Mouse (Mus musculus) heart, postnatal 25 days (tissue): ENCODE measurements around the gene Cdkn3. TPM values are rescaled to one million over a fixed set of nuclear protein-coding genes. Genes with fewer than 3 reads are reported as not detected.
"Not testable (repeated sequence)": the region's sequence is repeated elsewhere in the genome, so short reads cannot be mapped to it uniquely, and the experiment has no call there.

ENCODE experiments used
- DNase-seq: peaks from one replicate; pipeline ENCODE4 v3.0.0; 2022; ENCODE audit warnings: low spot score
- intact Hi-C: fragments of 180-260 bp; cut with DNase I; formaldehyde crosslinking; loops from one replicate; pipeline ENCODE4 v1.15.1; 2025
- total RNA-seq, 2 experiments: library from RNA; stranded (reverse); gene quantifications; 2 replicates each; pipeline ENCODE4 v1.2.3; 2021

Gene Cdkn3
- 1 to 10 TPM in 1 of 2 experiments, under 1 TPM in 1; 0.83 to 1.2 TPM for total RNA-seq

- intact Hi-C loops = no loop called here
- DNase-seq = peak; percentile 91
Observed at GRCm38 (mm10) chr14:46760355-46761029, at the start of gene Cdkn3. Cdkn3 (plus strand) TSS chr14:46760541.

GRCm38 (mm10) chr14:46718483-46718922, 41.8 kb upstream of the Cdkn3 start:
- DNase-seq = no peak
- intact Hi-C loops = no loop called here

DNA sequence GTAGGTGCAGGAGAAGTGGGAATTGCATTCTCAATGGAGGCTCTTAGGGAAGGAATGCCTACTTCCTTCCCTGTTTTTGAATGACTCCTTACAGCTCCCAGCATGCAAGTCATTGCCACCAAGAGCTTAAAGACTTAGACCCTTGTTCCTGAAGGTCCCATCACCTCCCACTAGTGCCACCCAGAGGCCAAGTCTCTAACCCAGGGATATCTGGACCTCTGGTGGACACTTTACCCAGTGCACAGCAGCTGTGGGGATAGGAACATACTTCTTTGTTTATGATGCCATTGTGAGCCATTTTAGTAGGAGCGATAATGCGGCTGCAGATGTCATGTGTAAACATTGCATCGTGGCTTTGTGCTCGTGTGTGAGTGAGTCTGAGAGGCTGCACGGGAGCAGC, 38.3 kb upstream of the Cdkn3 start:
- intact Hi-C loops = loop anchor here (2.0 to 10.0 kb wide), 3 partner anchors 157 to 847 kb away; no protein-coding TSS in a partner anchor
- DNase-seq = peak; percentile 12

DNA sequence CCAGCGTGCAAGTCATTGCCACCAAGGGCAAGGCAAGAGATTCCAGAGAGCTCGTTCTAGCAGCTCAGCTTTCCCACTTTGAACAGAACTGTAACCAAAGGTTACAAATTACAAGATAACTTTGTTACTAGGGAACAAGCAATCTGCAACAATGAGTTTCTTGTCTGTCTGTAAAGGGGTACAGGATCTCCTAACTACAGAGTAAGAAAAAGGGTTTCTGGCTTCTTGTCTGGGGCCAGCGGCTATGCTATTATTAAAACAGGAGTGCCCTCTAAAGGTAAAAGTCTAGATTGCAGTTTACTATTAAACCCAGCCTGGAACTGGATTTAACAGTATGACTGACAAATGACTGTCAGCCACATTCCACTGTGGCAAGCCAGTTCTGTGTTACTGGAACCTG, 36.5 kb upstream of the Cdkn3 start:
- DNase-seq = no peak

GRCm38 (mm10) chr14:46724941-46725340, 35.4 kb upstream of the Cdkn3 start:
- no peak for DNase-seq
- intact Hi-C loops = loop anchor here (1.0 to 10.0 kb wide), 3 partner anchors 340 to 850 kb away; no protein-coding TSS in a partner anchor

More for the DNA sequence above, 36.5 kb upstream of the Cdkn3 start:
- intact Hi-C loops = loop anchor here (1.0 to 10.0 kb wide), 4 partner anchors 159 to 849 kb away; no protein-coding TSS in a partner anchor

- DNase-seq = no peak
- intact Hi-C loops = loop anchor here (2.0 to 10.0 kb wide), 3 partner anchors 341 to 957 kb away; no protein-coding TSS in a partner anchor
Observed at GRCm38 (mm10) chr14:46725743-46726142, 34.6 kb upstream of the Cdkn3 start.

DNA sequence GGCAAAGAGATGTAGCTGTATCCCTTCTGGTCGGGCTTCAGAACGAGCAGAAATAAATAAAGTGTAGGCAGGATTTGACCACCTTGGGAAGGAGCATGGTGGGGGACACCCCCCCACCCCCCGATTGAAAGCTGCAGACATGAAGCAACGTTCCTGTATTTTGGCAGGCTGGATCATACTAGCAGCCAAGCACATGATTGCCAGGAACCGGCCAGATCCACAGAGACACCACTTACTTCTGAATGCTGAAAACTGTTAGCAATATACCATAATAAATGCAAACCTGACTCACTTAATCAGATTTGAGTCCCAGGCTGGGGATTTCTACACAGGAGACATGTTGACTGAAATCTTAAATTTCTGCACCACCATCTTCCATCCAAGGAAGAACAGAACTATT, 26.1 kb upstream of the Cdkn3 start:
- DNase-seq = no peak
- intact Hi-C loops = no loop called here

DNA sequence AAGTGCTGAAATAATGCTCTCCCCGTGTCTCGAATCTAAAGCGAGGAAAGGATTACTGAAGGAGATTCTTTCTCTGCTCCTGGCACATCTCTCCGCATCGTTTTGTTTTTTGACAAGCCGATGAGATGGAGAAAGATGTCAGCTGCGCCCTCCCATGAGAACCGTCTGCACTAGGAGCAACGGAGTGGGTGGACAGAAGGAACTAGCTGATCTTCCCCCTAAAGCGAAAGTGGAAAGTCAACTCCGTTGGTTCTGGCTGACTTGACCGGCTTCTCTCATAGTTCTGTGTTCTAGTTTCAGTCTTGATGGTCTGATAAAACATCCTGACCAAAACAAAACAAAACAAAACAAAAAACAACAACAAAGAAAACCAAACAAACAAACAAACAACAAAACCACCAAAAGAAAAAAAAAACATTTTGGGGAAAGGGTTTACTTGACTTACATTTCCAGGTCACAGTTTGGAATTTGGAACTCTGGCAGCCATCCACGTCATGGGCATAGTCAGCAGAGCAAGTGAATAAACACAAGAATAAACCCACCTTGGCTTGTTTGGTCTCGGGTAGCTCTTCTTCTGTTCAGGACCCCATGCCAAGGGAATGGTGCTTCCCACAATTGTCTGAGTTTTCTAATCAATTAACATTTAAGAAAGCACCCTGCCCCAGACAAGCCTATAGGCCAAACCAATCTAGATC, 25.4 kb upstream of the Cdkn3 start:
- intact Hi-C loops = no loop called here
- DNase-seq = no peak

GRCm38 (mm10) chr14:46736366-46736765, 24.0 kb upstream of the Cdkn3 start:
- intact Hi-C loops = no loop called here
- no peak for DNase-seq

DNA sequence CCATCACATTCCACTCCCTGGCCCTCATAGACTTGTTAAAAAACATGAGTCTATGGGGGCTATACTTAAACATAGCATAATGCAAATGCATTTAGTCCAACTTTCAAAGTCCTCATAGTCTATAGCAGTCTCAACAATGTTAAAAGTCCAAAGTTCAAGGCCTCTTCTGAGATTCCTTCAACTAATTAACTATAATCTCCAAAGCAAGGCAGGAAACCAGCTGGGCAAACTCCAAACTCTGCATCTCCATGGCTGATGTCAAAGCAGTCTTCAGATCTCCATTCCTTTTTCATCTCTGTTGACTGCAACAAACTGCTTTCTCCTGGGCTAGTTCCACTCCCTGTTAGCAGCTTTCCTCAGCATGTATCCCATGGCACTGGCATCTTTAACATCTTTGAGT, 23.0 kb upstream of the Cdkn3 start:
- intact Hi-C loops, DNase-seq: not testable (repeated sequence)

DNA sequence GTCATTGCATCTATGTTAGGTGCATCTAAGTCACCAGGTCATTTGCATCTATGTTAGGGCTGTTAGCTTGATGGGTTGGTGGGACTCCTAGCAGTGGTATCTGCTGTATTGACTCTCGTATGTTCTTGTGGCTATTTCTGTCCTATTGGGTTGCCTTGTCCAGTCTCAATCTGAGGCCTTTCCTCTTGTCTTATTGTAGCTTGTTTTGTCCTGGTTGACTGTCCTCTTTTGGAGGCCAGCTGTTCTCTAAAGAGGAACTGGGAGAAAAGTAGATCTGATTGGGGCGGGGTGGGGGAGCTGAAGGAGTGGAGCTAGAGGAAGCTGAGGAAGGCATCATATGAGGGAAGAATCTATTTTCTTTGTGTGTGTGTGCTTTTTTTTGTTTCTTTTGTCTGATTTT, 17.7 kb upstream of the Cdkn3 start:
- no peak for DNase-seq
- intact Hi-C loops = no loop called here

DNA sequence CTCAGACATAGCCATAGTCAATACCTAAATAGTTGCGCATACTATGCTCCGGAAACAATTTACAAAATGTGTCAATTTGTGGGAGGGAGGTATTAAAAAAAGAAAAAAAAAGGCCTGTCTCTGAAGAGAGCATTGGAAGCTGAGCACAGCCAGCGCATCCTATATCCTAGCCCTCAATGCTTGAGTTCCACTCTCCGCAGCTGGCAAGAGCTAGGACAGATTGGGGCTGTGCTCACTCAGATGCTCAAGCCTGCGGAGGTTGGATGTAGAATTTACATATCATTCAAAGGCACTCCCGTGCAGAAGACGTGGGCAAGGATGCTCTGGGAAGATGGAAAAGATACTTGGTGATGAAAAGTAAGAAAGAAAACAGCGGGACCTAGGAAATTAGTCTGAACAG, 14.9 kb upstream of the Cdkn3 start:
- no peak for DNase-seq
- intact Hi-C loops = no loop called here

- intact Hi-C loops, DNase-seq: not testable (repeated sequence)
Observed at GRCm38 (mm10) chr14:46754371-46754770, 6.0 kb upstream of the Cdkn3 start.

GRCm38 (mm10) chr14:46755851-46756250, 4.5 kb upstream of the Cdkn3 start:
- intact Hi-C loops = no loop called here
- no peak for DNase-seq

GRCm38 (mm10) chr14:46757736-46758135, 2.6 kb upstream of the Cdkn3 start:
- intact Hi-C loops = no loop called here
- no peak for DNase-seq

DNA sequence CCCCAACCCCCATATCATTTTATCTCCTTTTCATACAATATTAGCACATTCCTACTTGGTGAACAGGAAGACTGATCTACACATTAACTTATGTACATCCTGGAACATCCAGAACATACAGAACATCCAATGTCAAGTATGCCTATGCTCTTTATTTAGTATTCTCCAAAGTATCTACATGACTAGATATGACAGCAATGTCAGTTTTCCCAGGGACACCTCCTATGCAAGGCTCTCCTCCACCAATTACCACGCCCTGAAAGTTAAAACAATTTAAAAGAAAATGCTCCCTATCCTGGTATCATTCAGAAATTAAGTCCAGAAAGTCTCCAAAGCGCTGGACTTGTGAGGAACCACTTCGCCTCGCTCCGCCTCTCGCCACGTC, 379 bp upstream of the Cdkn3 start:
- intact Hi-C loops = no loop called here
- no peak for DNase-seq

GRCm38 (mm10) chr14:46761186-46761585, 845 bp downstream of the Cdkn3 start:
- intact Hi-C loops = no loop called here
- no peak for DNase-seq

GRCm38 (mm10) chr14:46767116-46767515, 6.8 kb downstream of the Cdkn3 start:
- DNase-seq = no peak
- intact Hi-C loops = no loop called here

DNA sequence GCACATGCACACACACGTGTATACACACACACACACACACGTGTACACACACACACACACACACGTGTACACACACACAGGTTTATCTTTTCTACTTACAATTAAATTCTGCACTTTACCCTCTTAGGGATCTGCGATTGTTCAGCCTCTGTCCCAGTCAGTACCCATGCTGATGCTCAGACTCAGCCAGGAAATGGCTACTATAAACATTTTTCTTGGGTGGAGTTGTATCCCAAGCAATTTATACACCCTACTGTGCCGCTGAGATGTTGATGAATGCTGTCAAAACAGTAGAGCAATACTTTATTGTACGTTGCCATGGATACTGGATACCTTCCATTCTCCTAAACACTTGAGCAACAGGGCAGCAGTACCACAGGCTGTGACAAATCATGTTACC, 9.7 kb downstream of the Cdkn3 start:
- intact Hi-C loops = no loop called here
- no peak for DNase-seq

DNA sequence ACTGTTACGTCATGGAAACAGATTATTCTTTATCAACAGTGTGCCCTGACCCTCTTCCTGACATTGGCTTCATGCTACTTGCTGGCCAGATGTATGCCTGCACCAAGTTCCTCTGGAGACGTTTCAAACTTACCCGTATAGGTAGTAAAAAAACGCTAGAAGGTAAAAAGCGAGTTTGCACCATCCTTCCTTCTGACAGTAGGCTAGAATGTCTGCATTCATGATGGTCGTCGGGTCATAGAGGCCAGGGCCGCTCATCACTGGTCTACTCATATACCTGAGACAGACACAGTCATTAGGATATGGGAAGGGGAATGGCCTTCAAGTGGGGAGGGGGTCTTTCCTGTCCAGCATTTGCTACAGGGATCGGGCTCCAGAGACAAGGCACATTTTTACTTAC, 18.4 kb downstream of the Cdkn3 start:
- intact Hi-C loops = no loop called here
- DNase-seq = no peak

DNA sequence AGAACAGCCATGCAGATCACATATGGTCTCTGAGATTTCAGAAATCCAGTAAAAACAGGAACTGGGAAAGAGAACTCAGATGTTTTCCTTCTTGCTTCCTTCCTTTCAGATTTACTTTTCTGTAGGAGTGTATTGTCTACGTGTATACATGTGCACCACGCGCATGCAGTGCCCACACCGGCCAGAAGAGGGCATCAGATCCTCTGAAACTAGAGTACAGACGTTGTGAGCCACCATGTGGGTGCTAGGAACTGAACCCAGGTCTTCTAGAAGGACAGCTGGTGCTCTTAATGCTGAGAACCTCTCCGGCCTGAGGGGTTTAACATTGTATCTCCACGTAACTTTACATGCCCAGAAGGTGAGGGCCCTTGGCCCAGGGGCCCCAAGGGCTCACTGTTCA, 18.9 kb downstream of the Cdkn3 start:
- intact Hi-C loops = no loop called here
- no peak for DNase-seq
